Mouse (Mus musculus): ENCODE data around the gene Lbp.

Gene Lbp

GRCm38 (mm10) chr2:158308276-158308675, 2.0 kb downstream of the Lbp start:
- no peak for DNase-seq (ENCODE audit: low spot score in 2 of 2)

- no peak for DNase-seq (ENCODE audit: low spot score in 2 of 2)
These were observed 6.8 kb downstream of the Lbp start for GRCm38 (mm10) chr2:158313089-158313488.

- DNase-seq (ENCODE audit: low spot score in 2 of 2) = no peak
These were observed 10.1 kb downstream of the Lbp start for GRCm38 (mm10) chr2:158316371-158316770.

- DNase-seq (ENCODE audit: low spot score in 2 of 2) = peak; percentile 41 to 55
These were observed 10.7 kb downstream of the Lbp start for GRCm38 (mm10) chr2:158317026-158317425.

GRCm38 (mm10) chr2:158321596-158321995, 15.3 kb downstream of the Lbp start:
- no peak for DNase-seq (ENCODE audit: low spot score in 2 of 2)

GRCm38 (mm10) chr2:158322845-158323244, 16.6 kb downstream of the Lbp start:
- no peak for DNase-seq (ENCODE audit: low spot score in 2 of 2)

GRCm38 (mm10) chr2:158324531-158325190, 18.4 kb downstream of the Lbp start:
- no peak for DNase-seq (ENCODE audit: low spot score in 2 of 2)

GRCm38 (mm10) chr2:158325609-158326008, 19.3 kb downstream of the Lbp start:
- DNase-seq (ENCODE audit: low spot score in 2 of 2) = no peak

- DNase-seq (ENCODE audit: low spot score in 2 of 2) = no peak
These were observed 28.1 kb downstream of the Lbp start for GRCm38 (mm10) chr2:158334356-158334755.

GRCm38 (mm10) chr2:158337698-158338097, 31.4 kb downstream of the Lbp start:
- no peak for DNase-seq (ENCODE audit: low spot score in 2 of 2)

GRCm38 (mm10) chr2:158339948-158340564, 33.8 kb downstream of the Lbp start:
- peak in 1 of 2 experiments; percentile 67 for DNase-seq (ENCODE audit: low spot score in 2 of 2)

- no peak for DNase-seq (ENCODE audit: low spot score in 2 of 2)
These were observed 35.0 kb downstream of the Lbp start for GRCm38 (mm10) chr2:158341324-158341723.

- DNase-seq (ENCODE audit: low spot score in 2 of 2) = no peak
These were observed 37.2 kb downstream of the Lbp start for GRCm38 (mm10) chr2:158343495-158343894.

- DNase-seq (ENCODE audit: low spot score in 2 of 2) = no peak
These were observed 40.2 kb downstream of the Lbp start for GRCm38 (mm10) chr2:158346467-158346866.

GRCm38 (mm10) chr2:158347868-158348267, 41.6 kb downstream of the Lbp start:
- peak; percentile 30 to 66 for DNase-seq (ENCODE audit: low spot score in 2 of 2)

- no peak for DNase-seq (ENCODE audit: low spot score in 2 of 2)
These were observed 46.7 kb downstream of the Lbp start for GRCm38 (mm10) chr2:158352801-158353520.

- DNase-seq (ENCODE audit: low spot score in 2 of 2) = no peak
These were observed 48.2 kb downstream of the Lbp start for GRCm38 (mm10) chr2:158354348-158355114.

- no peak for DNase-seq (ENCODE audit: low spot score in 2 of 2)
These were observed 48.9 kb downstream of the Lbp start for GRCm38 (mm10) chr2:158355238-158355637.

GRCm38 (mm10) chr2:158356121-158356520, 49.8 kb downstream of the Lbp start:
- no peak for DNase-seq (ENCODE audit: low spot score in 2 of 2)

GRCm38 (mm10) chr2:158359757-158360620, 53.7 kb downstream of the Lbp start:
- DNase-seq (ENCODE audit: low spot score in 2 of 2) = no peak
